Mouse (Mus musculus) liver, embryonic 14.5 days (tissue): Measurements from ENCODE around the gene Zfp300. TPM values are rescaled to one million over a fixed set of nuclear protein-coding genes. Genes with fewer than 3 reads are reported as not detected.

ENCODE experiments used
- ATAC-seq: fragments of 200-750 bp; cut with Nextera tagmentation; 2 replicates; pipeline ENCODE4 v1.8.0; 2017; ENCODE audit warnings: moderate number of reproducible peaks, mild to moderate bottlenecking, moderate library complexity; ENCODE audit not compliant: insufficient read depth
- DNase-seq, 3 experiments: peaks; one replicate each; pipeline ENCODE4 v3.0.0-alpha.2; 2012 to 2013; ENCODE audit warnings: low read depth in 3 of 3, low spot score in 3 of 3
- H3K27ac ChIP-seq: fragments of 300-500 bp; sonication (generic); 2 replicates; pipeline ENCODE4 v1.5.1; 2014; ENCODE audit warnings: moderate library complexity, mild to moderate bottlenecking, control low read depth, inconsistent platforms
- H3K27me3 ChIP-seq: fragments of 300-500 bp; sonication (generic); 2 replicates; pipeline ENCODE4 v1.6.1; 2014; ENCODE audit warnings: mild to moderate bottlenecking, low read length, moderate library complexity; ENCODE audit not compliant: control insufficient read depth, insufficient read depth
- H3K36me3 ChIP-seq: fragments of 300-500 bp; sonication (generic); replicated peaks from 2 replicates; pipeline ENCODE4 v1.6.1; 2014; ENCODE audit warnings: low read depth; ENCODE audit not compliant: control insufficient read depth, insufficient read depth
- H3K4me1 ChIP-seq, 2 experiments: fragments of 200-500 bp in 1 of 2; fragments of 300-500 bp in 1 of 2; sonication (generic) in 1 of 2; replicated peaks; 2 replicates each; pipeline ENCODE4 v1.6.1; 2012 to 2014; ENCODE audit warnings: antibody characterized with exemption in 1 of 2, inconsistent platforms in 1 of 2, low read length in 1 of 2; ENCODE audit not compliant: control insufficient read depth in 2 of 2, insufficient read depth in 2 of 2
- H3K4me2 ChIP-seq: fragments of 300-500 bp; sonication (generic); 2 replicates; pipeline ENCODE4 v1.6.1; 2014; ENCODE audit warnings: low read depth, mild to moderate bottlenecking, control low read depth, moderate library complexity
- H3K4me3 ChIP-seq, 2 experiments: fragments of 200-500 bp in 1 of 2; fragments of 300-500 bp in 1 of 2; sonication (generic) in 1 of 2; 2 replicates each; pipeline ENCODE4 v1.5.1; 2012 to 2014; ENCODE audit warnings: low read depth in 2 of 2, low read length in 2 of 2, mild to moderate bottlenecking in 2 of 2, control low read depth in 1 of 2, inconsistent platforms in 1 of 2, moderate library complexity in 1 of 2; ENCODE audit not compliant: insufficient read depth in 1 of 2
- H3K9ac ChIP-seq: fragments of 300-500 bp; sonication (generic); replicated peaks from 2 replicates; pipeline ENCODE4 v1.6.1; 2014; ENCODE audit warnings: mild to moderate bottlenecking, control low read depth, moderate library complexity
- H3K9me3 ChIP-seq: fragments of 300-500 bp; sonication (generic); 2 replicates; pipeline ENCODE4 v1.6.1; 2016; ENCODE audit warnings: low read length, mixed read lengths; ENCODE audit not compliant: control insufficient read depth
- CTCF ChIP-seq: IDR thresholded peaks from 2 replicates; pipeline ENCODE4 v1.5.1; 2016; ENCODE audit warnings: antibody characterized with exemption, low read depth, control low read depth
- EP300 ChIP-seq: IDR thresholded peaks from 2 replicates; pipeline ENCODE4 v1.6.1; 2016; ENCODE audit warnings: antibody characterized with exemption, low read depth
- WGBS: fragments of 180-500 bp; shearing (Covaris S2); extraction: QIAGEN DNeasy Blood & Tissue Kit; methylation state at CpG from one replicate; pipeline ENCODE4 v1.1.7; 2014; ENCODE audit not compliant: insufficient replicate concordance; 5-methylcytosine and 5-hydroxymethylcytosine counted together
- polyA plus RNA-seq, 2 experiments: library from polyadenylated mRNA; depleted of rRNA in 1 of 2; stranded (reverse) in 1 of 2; unstranded in 1 of 2; fragments of >200 nt; fragmentation: Nextera tagmentation in 1 of 2; extraction: Ambion mirVana in 1 of 2; gene quantifications; 2 replicates each; pipeline versions ENCODE4 v1.2.1 to v1.2.3; 2012 to 2014

Gene Zfp300
- polyA plus RNA-seq, 2 experiments, result 0.02 to 0.14 TPM

GRCm38 (mm10) chrX:21062544-21062890 lies 26.8 kb downstream of the Zfp300 start:
- ATAC-seq, result no peak
- WGBS, result 64% methylated on average over 3 of the region's 3 CpGs
- no peak for TF ChIP-seq EP300
- TF ChIP-seq CTCF, result no peak
- Histone ChIP-seq H3K27ac (no peak overlapping the region), H3K4me2 (peak overlapping the region; percentile 58), H3K4me3 (peak overlapping the region in 1 of 2 experiments; percentile 57; a peak in 2 of 4 replicates), H3K9ac (no peak overlapping the region), H3K36me3 (no peaks in the 10 kb centered on the region), H3K9me3 (no peaks in the 10 kb centered on the region), H3K4me1 (no peaks in the 10 kb centered on the region), H3K27me3 (no peaks in the 10 kb centered on the region)
- DNase-seq, result no peak

DNA sequence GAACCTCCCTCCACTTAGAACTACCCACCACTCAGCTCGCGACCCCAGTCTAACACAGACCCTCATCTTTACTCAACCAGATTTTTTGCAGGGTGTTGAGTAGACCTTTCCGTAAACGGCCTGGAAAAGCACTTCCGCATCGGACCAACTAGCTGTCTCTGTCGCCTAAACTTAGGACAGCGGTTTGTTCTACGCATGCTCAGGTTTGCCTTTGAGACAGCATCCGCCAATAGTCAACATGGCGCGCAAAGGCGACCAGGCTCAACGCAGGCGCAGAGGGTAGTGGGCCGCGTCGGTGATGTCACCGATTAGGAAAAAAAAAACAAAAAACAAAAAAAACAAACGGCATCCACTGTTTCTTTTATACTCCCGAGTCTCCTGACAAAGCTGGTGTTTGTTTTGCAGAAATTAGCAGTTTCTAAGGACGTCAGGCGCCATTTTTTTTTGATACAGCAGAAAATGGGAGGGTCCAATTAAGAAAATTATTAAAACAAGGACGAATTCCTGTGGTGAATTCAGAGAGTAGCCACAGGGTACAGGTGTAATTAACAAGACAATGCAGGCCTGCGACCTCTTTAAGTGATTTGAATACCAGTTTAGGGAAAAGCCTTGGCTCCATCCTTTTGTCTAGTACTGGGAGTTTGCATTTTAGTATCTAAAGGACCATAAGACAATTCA lies 27.3 kb downstream of the Zfp300 start, which contains the start of gene Zfp182:
Zfp182 (minus strand) TSS at position 451 of the 678 bp plus-strand sequence.
- WGBS, result 17% methylated on average over 25 of the region's 25 CpGs
- TF ChIP-seq CTCF, result no peak
- no peak for TF ChIP-seq EP300

DNA sequence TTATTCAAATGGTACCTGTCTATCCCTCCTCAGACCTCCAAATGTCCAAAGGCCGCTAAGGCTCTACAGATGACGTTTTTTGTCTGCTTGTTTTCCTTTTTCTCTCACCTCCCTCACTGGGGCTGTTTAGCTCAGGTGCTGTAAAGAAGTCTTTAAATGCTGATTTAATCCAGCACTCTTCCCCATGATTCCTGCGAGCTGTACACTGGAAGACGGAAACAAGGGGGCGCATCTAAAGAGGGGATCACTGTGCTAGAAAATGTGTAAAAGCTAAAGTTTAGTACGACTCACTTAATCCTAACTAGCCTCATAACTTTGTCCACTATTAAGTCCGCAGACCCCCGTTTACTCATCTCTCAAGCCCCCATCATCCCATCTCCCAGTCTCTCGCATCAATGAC lies 27.9 kb downstream of the Zfp300 start:
- 14% methylated on average over 9 of the region's 9 CpGs for WGBS
- Histone ChIP-seq H3K27ac (no peak overlapping the region), H3K4me2 (peak overlapping the region; percentile 58), H3K4me1 (no peaks in the 10 kb centered on the region), H3K4me3 (peak overlapping the region; percentile 57 to 97), H3K27me3 (no peaks in the 10 kb centered on the region), H3K36me3 (no peaks in the 10 kb centered on the region), H3K9me3 (no peaks in the 10 kb centered on the region), H3K9ac (peak overlapping the region; percentile 54)
- TF ChIP-seq CTCF (no peak), EP300 (no peak)
- ATAC-seq (peak; percentile 51; the same call in 1 of the 2 replicates), DNase-seq (peak in 1 of 3 experiments; percentile 4)

More for the DNA sequence above, 27.3 kb downstream of the Zfp300 start, which contains the start of gene Zfp182:
- Histone ChIP-seq H3K4me2 (peak within 1 kb of the TSS; percentile 58), H3K4me3 (peak within 1 kb of the TSS; percentile 57 to 97), H3K9me3 (no peaks in the 10 kb centered on the region), H3K36me3 (no peaks in the 10 kb centered on the region), H3K27me3 (no peaks in the 10 kb centered on the region), H3K9ac (peak within 1 kb of the TSS; percentile 54), H3K4me1 (no peaks in the 10 kb centered on the region), H3K27ac (no peak within 1 kb of the TSS)
- ATAC-seq, result peak; percentile 81
- peak; percentile 59 to 70 (median 64) for DNase-seq

Other genes with a start within 250 kb of the Zfp300 start
- 1.6 and 1.7 TPM in 2 replicates for gene Timp1, start 219.4 kb downstream of the Zfp300 start, polyA plus RNA-seq (2012; rRNA removed)
- gene Timp1, start 219.4 kb downstream of the Zfp300 start, polyA plus RNA-seq (2014; fragmentation: Nextera tagmentation; extraction: Ambion mirVana), result 2.0 and 2.8 TPM in 2 replicates
- 0.02 and 0.08 TPM in 2 replicates for gene Syn1, start 168.5 kb downstream of the Zfp300 start, polyA plus RNA-seq (2012; rRNA removed)
- gene Syn1, start 168.5 kb downstream of the Zfp300 start, polyA plus RNA-seq (2014; fragmentation: Nextera tagmentation; extraction: Ambion mirVana), result 0.05 and 0.06 TPM in 2 replicates
- 16.9 and 19.9 TPM in 2 replicates for gene Cfp, start 158.0 kb downstream of the Zfp300 start, polyA plus RNA-seq (2012; rRNA removed)
- gene Cfp, start 158.0 kb downstream of the Zfp300 start, polyA plus RNA-seq (2014; fragmentation: Nextera tagmentation; extraction: Ambion mirVana), result 20.6 and 22.7 TPM in 2 replicates
- 1.9 and 2.3 TPM in 2 replicates for gene Elk1, start 138.9 kb downstream of the Zfp300 start, polyA plus RNA-seq (2012; rRNA removed)
- gene Elk1, start 138.9 kb downstream of the Zfp300 start, polyA plus RNA-seq (2014; fragmentation: Nextera tagmentation; extraction: Ambion mirVana), result 0.87 and 1.0 TPM in 2 replicates
- 12.3 and 13.9 TPM in 2 replicates for gene Uxt, start 127.5 kb downstream of the Zfp300 start, polyA plus RNA-seq (2012; rRNA removed)
- 46.6 and 46.7 TPM in 2 replicates for gene Uxt, start 127.5 kb downstream of the Zfp300 start, polyA plus RNA-seq (2014; fragmentation: Nextera tagmentation; extraction: Ambion mirVana)
- 0.79 and 1.6 TPM in 2 replicates for gene Zfp182, start 27.2 kb downstream of the Zfp300 start, polyA plus RNA-seq (2012; rRNA removed)
- 1.8 and 2.0 TPM in 2 replicates for gene Zfp182, start 27.2 kb downstream of the Zfp300 start, polyA plus RNA-seq (2014; fragmentation: Nextera tagmentation; extraction: Ambion mirVana)
- not detected in 2 replicates for gene Spaca5, start 21.1 kb downstream of the Zfp300 start, polyA plus RNA-seq (2012; rRNA removed)
- not detected in 2 replicates for gene Spaca5, start 21.1 kb downstream of the Zfp300 start, polyA plus RNA-seq (2014; fragmentation: Nextera tagmentation; extraction: Ambion mirVana)
- not detected in 2 replicates for gene Ssxa1, start 26.3 kb upstream of the Zfp300 start, polyA plus RNA-seq (2012; rRNA removed)
- gene Ssxa1, start 26.3 kb upstream of the Zfp300 start, polyA plus RNA-seq (2014; fragmentation: Nextera tagmentation; extraction: Ambion mirVana), result not detected in 2 replicates
- gene Gm21876, start 86.1 kb upstream of the Zfp300 start, polyA plus RNA-seq (2012; rRNA removed), result not detected in 2 replicates
- not detected in 2 replicates for gene Gm21876, start 86.1 kb upstream of the Zfp300 start, polyA plus RNA-seq (2014; fragmentation: Nextera tagmentation; extraction: Ambion mirVana)